Mouse (Mus musculus): Measurements from ENCODE around the gene Fcgrt. TPM values are rescaled to one million over a fixed set of nuclear protein-coding genes. Genes with fewer than 3 reads are reported as not detected.
"Not testable (repeated sequence)": the region's sequence is repeated elsewhere in the genome, so short reads cannot be mapped to it uniquely, and the experiment has no call there.

The Fcgrt gene
- polyA plus RNA-seq, 1 experiment from 2014 or later = 61.6 TPM

- Histone ChIP-seq H3K4me2 (peak within 1 kb of the TSS; percentile 89), H3K9ac (peak within 1 kb of the TSS; percentile 99), H3K9me3 (no peaks in the 10 kb centered on the region), H3K27me3 (no peaks in the 10 kb centered on the region), H3K27ac (peak within 1 kb of the TSS; percentile 94), H3K36me3 (peaks cover 27% of the 10 kb centered on the region), H3K4me1 (peaks cover 39% of the 10 kb centered on the region), H3K4me3 (peak within 1 kb of the TSS; percentile 86)
- under 1% methylated on average over 48 of the region's 48 CpGs for WGBS
- ATAC-seq (ENCODE audit: insufficient number of reproducible peaks, insufficient read depth, low FRiP score, low TSS enrichment, low read depth) = peak; percentile 89
These were observed 25.1 kb upstream of the Fcgrt start, which contains the start of gene Rpl13a for GRCm38 (mm10) chr7:45128624-45129246. Rpl13a (minus strand) TSS chr7:45128761.

- Histone ChIP-seq H3K9me3 (no peaks in the 10 kb centered on the region), H3K9ac (peak overlapping the region; percentile 99), H3K4me1 (peaks cover 45% of the 10 kb centered on the region), H3K27me3 (no peaks in the 10 kb centered on the region), H3K36me3 (peaks cover 32% of the 10 kb centered on the region), H3K27ac (peak overlapping the region; percentile 92), H3K4me3 (peak overlapping the region; percentile 86), H3K4me2 (peak overlapping the region; percentile 89)
- WGBS = 1% methylated on average over 6 of the region's 6 CpGs
- ATAC-seq (ENCODE audit: insufficient number of reproducible peaks, insufficient read depth, low FRiP score, low TSS enrichment, low read depth) = no peak
These were observed 24.1 kb upstream of the Fcgrt start for GRCm38 (mm10) chr7:45127700-45128224.

DNA sequence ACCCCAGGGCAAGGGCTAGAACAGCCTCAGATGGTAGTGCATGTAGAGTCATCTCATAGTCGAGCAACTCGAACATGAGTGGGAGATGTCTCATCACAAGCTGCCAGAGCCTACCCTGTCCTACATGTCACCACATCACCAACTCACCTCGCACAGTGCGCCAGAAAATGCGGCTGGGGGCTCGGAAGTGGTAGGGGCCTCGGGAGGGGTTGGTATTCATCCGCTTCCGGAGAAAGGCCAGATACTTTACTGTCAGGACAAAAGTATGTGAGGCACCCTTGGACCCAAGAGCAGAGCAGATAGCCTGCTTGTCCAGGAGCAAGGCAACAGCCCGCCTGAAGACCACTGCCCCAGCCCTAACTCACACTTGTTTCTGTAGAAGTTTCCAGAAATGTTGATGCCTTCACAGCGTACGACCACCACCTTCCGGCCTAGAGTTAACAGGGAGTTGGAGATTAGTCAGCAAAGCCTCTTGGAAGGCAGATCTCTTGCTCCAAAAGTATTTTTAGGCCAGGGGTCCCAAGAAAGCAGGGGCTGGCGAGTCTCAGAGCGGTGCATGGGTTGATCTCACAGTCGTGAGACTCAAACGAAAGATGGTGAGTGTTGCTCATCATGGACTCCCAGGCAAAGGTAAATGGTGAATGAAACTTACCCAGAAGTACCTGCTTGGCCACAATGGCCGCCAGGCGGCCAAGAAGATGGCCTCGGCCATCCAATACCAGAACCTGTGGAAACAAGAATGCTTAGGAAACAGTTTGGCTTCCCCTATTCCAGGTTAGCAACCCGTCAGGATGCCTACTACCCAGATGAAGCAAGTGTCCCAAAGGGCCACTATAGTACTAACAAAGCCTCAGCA, 23.4 kb upstream of the Fcgrt start:
- WGBS = 37% methylated on average over 21 of the region's 21 CpGs
- Histone ChIP-seq H3K9ac (peak overlapping the region; percentile 99), H3K4me1 (peaks cover 50% of the 10 kb centered on the region), H3K9me3 (no peaks in the 10 kb centered on the region), H3K4me2 (peak overlapping the region; percentile 89), H3K36me3 (peaks cover 39% of the 10 kb centered on the region), H3K27ac (peak overlapping the region; percentile 92), H3K4me3 (peak overlapping the region; percentile 86), H3K27me3 (no peaks in the 10 kb centered on the region)
- ATAC-seq (ENCODE audit: insufficient number of reproducible peaks, insufficient read depth, low FRiP score, low TSS enrichment, low read depth) = no peak

DNA sequence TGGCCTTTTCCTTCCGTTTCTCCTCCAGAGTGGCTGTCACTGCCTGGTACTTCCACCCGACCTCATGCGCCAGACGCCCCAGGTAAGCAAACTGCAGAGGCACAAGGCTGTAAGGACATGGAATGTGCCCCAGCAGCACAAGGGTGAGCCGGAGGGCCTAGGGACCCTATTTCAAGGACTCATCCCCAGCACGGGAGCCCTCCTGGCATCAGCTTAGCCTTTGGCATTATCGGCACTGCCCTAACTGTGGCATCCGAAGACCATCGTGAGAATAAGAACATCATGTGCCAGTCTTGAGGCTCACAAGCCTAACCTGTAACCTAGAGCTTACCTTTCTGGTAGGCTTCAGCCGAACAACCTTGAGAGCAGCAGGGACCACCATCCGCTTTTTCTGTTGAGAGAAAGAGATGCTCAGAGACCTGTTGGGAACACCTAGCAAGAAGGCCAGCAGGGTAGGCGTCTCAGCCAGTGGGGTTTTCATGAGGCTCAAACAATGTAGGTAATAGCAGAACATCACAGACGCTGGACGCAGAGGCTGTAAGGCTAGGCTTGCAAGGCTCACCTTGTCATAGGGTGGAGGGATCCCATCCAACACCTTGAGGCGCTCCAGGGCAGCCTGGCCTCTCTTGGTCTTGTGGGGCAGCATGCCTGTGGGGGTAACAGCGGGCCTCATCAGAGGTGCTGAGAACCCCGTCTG, 22.6 kb upstream of the Fcgrt start:
- ATAC-seq (ENCODE audit: insufficient number of reproducible peaks, insufficient read depth, low FRiP score, low TSS enrichment, low read depth) = no peak
- Histone ChIP-seq H3K27ac (peak overlapping the region; percentile 92), H3K27me3 (no peaks in the 10 kb centered on the region), H3K4me2 (peak overlapping the region; percentile 89), H3K4me3 (peak overlapping the region; percentile 86), H3K4me1 (peaks cover 58% of the 10 kb centered on the region), H3K36me3 (peaks cover 47% of the 10 kb centered on the region), H3K9me3 (no peaks in the 10 kb centered on the region), H3K9ac (peak overlapping the region; percentile 99)
- 71% methylated on average over 17 of the region's 17 CpGs for WGBS

DNA sequence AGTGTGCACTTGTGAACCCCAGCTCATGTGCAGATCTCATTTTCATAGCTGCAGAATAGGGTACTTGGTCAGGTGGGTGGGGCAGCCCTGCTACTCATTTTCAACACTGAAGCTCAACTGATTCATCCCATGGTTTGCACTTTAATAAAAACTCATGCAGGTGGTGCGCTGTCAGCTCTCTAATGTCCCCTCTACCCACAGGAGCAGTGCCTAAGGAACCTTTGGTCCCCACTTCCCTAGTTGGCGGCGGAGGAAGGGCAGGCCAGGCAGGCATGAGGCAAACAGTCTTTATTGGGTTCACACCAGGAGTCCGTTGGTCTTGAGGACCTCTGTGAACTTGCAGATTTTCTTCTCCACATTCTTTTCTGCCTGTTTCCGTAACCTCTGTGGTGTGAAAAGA, 22.0 kb upstream of the Fcgrt start:
- not testable (repeated sequence) for H3K9me3 ChIP-seq; ATAC-seq (ENCODE audit: insufficient number of reproducible peaks, insufficient read depth, low FRiP score, low TSS enrichment, low read depth); H3K27me3 ChIP-seq
- Histone ChIP-seq H3K27ac (peak overlapping the region; percentile 92; the same call in 1 of the 2 replicates), H3K4me3 (peak overlapping the region; percentile 86), H3K4me2 (peak overlapping the region; percentile 89), H3K9ac (peak overlapping the region; percentile 99), H3K36me3 (peaks cover 53% of the 10 kb centered on the region), H3K4me1 (peaks cover 61% of the 10 kb centered on the region)
- 73% methylated on average over 5 of the region's 5 CpGs for WGBS

DNA sequence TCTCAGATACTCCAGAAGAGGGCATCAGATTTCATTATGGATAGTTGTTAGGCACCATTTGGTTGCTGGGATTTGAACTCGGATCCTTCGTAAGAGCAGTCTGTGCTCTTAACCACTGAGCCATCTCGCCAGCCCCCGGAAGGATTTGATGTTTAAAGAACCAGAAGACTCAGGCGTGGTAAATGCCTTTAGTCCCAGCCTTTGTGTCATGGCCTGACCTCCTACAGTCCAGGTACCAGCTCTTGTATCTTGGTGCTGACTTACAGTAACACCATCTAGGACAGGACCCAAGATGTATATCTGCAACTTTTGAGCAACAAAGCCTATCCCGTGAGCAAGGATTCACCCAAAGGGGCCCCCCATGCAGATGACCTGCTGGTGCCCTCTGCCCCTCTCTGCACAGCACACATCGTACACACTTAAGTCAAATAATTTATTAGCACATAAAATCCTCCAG, 21.5 kb upstream of the Fcgrt start:
- Histone ChIP-seq H3K27ac (peak overlapping the region; percentile 92), H3K4me3 (peak overlapping the region; percentile 96), H3K4me2 (peak overlapping the region; percentile 89), H3K4me1 (peaks cover 61% of the 10 kb centered on the region), H3K36me3 (peaks cover 58% of the 10 kb centered on the region), H3K27me3 (no peaks in the 10 kb centered on the region), H3K9ac (peak overlapping the region; percentile 99), H3K9me3 (no peaks in the 10 kb centered on the region)
- 25% methylated on average over 7 of the region's 7 CpGs for WGBS
- ATAC-seq (ENCODE audit: insufficient number of reproducible peaks, insufficient read depth, low FRiP score, low TSS enrichment, low read depth) = no peak

DNA sequence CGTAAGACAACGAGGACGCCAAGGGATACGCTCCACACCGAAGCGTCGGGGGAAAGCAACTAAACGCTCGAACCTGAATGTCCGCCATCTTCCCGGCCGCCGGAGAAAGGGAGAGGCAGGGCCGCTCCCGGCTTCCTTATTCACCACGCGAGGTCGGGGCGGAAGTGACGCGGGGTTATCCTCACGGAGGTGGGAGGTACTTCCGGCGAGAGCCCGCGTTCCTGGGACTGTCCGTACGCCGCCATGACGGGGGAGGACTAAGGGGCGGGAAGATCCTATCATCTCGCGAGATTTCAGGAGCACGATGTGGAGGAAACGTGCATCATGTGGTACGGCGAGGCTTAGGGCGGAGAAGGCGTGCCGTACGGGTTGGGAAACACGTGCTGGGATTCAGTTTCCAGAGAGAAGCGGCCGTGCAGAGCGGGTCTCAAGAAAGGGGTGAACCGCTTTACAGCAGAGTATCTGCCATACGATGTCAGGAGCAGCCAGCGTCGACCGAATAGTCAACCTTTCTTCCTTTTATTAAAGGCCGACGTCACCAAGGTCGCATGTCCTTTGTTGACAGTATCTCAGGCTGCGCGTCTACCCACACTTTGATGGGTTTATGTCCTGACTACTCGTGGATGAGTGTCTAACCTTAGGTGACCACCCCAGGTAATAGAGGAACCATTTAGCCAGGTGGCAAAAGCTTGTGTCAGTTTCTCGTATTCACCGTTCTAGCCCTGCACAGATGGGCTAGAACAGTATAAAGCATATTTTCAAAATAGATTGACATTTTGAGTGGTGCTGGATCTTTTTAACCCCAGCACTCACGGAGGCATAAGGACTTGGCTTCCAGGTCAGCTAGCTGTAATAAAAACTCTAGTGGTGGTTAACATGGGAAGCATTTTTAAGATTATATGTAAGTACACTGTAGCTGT, 20.8 kb upstream of the Fcgrt start, which contains the start of gene Rps11:
Rps11 (minus strand) TSS at position 216 of the 920 bp plus-strand sequence.
- Histone ChIP-seq H3K36me3 (peaks cover 65% of the 10 kb centered on the region), H3K9ac (peak within 1 kb of the TSS; percentile 99), H3K27ac (peak within 1 kb of the TSS; percentile 92), H3K4me3 (peak within 1 kb of the TSS; percentile 96), H3K27me3 (no peaks in the 10 kb centered on the region), H3K4me1 (peaks cover 55% of the 10 kb centered on the region), H3K4me2 (peak within 1 kb of the TSS; percentile 89), H3K9me3 (no peaks in the 10 kb centered on the region)
- under 1% methylated on average over 59 of the region's 59 CpGs for WGBS
- peak; percentile 88 for ATAC-seq (ENCODE audit: insufficient number of reproducible peaks, insufficient read depth, low FRiP score, low TSS enrichment, low read depth)

DNA sequence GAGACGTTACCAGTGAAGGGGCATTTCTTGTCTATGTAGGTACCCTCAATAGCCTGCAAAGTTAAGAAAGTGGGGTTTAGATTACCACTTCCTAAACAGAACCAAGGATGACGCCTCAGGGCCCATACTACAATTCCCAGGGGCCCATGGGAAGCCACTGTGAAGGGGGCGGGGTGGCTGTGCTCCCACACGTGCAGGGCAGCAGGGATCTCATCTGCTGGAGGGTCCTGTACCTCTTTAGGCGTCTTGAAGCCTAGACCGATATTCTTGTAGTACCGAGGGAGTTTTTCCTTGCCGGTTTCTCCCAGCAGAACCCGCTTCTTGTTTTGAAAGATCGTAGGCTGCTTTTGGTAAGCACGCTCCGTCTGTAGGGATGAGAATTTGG, 19.5 kb upstream of the Fcgrt start:
- 15% methylated on average over 12 of the region's 12 CpGs for WGBS
- Histone ChIP-seq H3K27ac (peak overlapping the region; percentile 86), H3K4me2 (peak overlapping the region; percentile 89), H3K36me3 (peaks cover 75% of the 10 kb centered on the region), H3K27me3 (no peaks in the 10 kb centered on the region), H3K9me3 (no peaks in the 10 kb centered on the region), H3K9ac (peak overlapping the region; percentile 99), H3K4me1 (peaks cover 53% of the 10 kb centered on the region), H3K4me3 (peak overlapping the region; percentile 96)
- ATAC-seq (ENCODE audit: insufficient number of reproducible peaks, insufficient read depth, low FRiP score, low TSS enrichment, low read depth) = no peak

DNA sequence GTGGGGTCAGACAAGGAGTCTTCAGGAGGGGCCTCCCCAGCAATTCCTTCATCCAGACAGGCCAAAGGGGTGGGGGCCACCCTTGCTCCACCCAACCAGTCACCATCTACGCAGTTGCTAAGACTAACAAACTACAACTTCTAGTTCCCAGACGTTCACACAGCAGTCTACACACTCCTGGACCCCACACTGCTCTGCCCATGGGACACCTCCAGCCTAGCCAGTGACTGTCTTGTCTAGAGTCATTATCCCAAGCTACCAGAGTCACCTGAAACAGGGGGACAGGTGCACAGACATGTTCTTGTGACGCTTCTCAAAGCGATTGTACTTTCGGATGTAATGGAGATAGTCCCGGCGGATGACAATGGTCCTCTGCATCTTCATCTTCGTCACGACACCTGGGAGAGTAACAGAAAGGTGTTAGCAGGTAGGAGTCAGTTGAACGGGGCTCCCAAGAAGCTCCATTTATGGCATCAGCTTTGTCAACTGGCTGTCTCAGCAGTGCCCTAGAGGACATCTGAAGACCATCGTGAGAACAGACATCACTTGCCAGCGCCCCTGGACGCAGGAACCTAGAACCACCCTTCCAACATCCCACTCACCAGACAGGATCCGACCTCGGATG, 19.0 kb upstream of the Fcgrt start:
- Histone ChIP-seq H3K4me1 (peaks cover 53% of the 10 kb centered on the region), H3K27ac (no peak overlapping the region), H3K4me2 (peak overlapping the region; percentile 89), H3K36me3 (peaks cover 75% of the 10 kb centered on the region), H3K27me3 (no peaks in the 10 kb centered on the region), H3K9me3 (no peaks in the 10 kb centered on the region), H3K4me3 (peak overlapping the region; percentile 96), H3K9ac (peak overlapping the region; percentile 99)
- ATAC-seq (ENCODE audit: insufficient number of reproducible peaks, insufficient read depth, low FRiP score, low TSS enrichment, low read depth) = no peak
- 82% methylated on average over 15 of the region's 15 CpGs for WGBS

GRCm38 (mm10) chr7:45121966-45122365, 18.3 kb upstream of the Fcgrt start:
- Histone ChIP-seq H3K4me3 (peak overlapping the region; percentile 7; the same call in 1 of the 2 replicates), H3K4me1 (peaks cover 45% of the 10 kb centered on the region), H3K4me2 (peak overlapping the region; percentile 21), H3K36me3 (peaks cover 69% of the 10 kb centered on the region), H3K27ac (peak overlapping the region; percentile 3; the same call in 1 of the 2 replicates), H3K9me3 (no peaks in the 10 kb centered on the region), H3K9ac (peak overlapping the region; percentile 99), H3K27me3 (no peaks in the 10 kb centered on the region)
- no peak for ATAC-seq (ENCODE audit: insufficient number of reproducible peaks, insufficient read depth, low FRiP score, low TSS enrichment, low read depth)

Data from embryonic facial prominence, embryonic 13.5 days (tissue).